16 mouse cellular contexts compared by ENCODE assay signal in the genomic region with DNA sequence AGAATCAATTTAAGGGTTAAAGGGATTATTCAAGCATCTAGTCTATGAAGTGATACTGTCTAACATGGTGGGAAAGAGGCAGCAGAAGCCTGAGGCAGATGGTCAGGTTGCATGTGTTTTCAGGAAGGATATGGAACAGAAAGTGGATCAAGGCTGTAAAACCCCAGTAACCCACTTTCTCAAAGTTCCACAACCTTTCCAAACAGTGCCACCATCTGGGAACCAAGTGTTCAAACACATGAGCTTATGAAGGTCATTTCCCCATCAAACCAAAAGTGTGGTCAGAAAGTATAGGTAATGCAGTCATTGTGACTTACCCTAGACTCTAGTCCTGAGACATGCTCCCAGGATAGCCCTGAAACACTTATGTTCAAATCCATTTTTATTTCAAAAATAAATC.
DNase-seq lines count a peak whose midpoint lies in the region; ATAC-seq and TF ChIP-seq lines count a peak whose summit lies in the region.
"Had no signal": no experiment of that assay in that cellular context is flagged by ENCODE, and none has a peak within 500 bp of the region (broad histone marks: within the 10 kb centered on the region; RNA-seq: fewer than 3 reads in every experiment).

No protein-coding gene starts in this region.

- DNase-seq in adrenal gland, postnatal 14 days: peak; percentile 5
- DNase-seq in adrenal gland, postnatal 4 days (ENCODE audit: low spot score in 2 of 2): no peak
- DNase-seq in heart, postnatal 0 days (ENCODE audit: low spot score): no peak
- DNase-seq in heart, postnatal 14 days: no peak
- peak; percentile 15 for DNase-seq in lung, embryonic 14.5 days
- no peak for DNase-seq in lung, postnatal 25 days (ENCODE audit: low spot score)
- DNase-seq in telencephalon, adult 2 months (ENCODE audit: low read depth, low spot score): peak; percentile 12
- no peak for DNase-seq in thymus, postnatal 14 days
- DNase-seq: cerebellum, adult 11 months; cerebellum, postnatal 36 days; heart, adult 11 months; liver, embryonic 13.5 days; lung, postnatal 14 days; right cerebral cortex, postnatal 25 days had no signal

- no peak overlapping the region for H3K4me3 ChIP-seq in heart, postnatal 0 days (ENCODE audit: low read depth, low read length)
- H3K4me3 ChIP-seq in lung, embryonic 14.5 days (ENCODE audit: low read depth, low read length): no peak overlapping the region
- H3K4me3 ChIP-seq: heart, embryonic 13.5 days; liver, embryonic 13.5 days had no signal

- no peaks in the 10 kb centered on the region for H3K4me1 ChIP-seq in heart, postnatal 0 days (ENCODE audit: control insufficient read depth, insufficient read depth)
- no peaks in the 10 kb centered on the region for H3K4me1 ChIP-seq in lung, embryonic 14.5 days (ENCODE audit: insufficient read depth)
- H3K4me1 ChIP-seq: liver, embryonic 13.5 days had no signal

- H3K27me3 ChIP-seq in heart, postnatal 0 days (ENCODE audit: control insufficient read depth, insufficient read depth, low read length): no peaks in the 10 kb centered on the region
- H3K27me3 ChIP-seq in lung, embryonic 14.5 days (ENCODE audit: insufficient read depth, low read length): no peaks in the 10 kb centered on the region
- H3K27me3 ChIP-seq: CH12.LX; heart, embryonic 13.5 days; liver, embryonic 13.5 days had no signal

- peak; percentile 18; the same call in 1 of the 2 replicates for TF ChIP-seq CTCF in heart, postnatal 0 days (IDR thresholded peaks at IDR 0.05; ENCODE audit: low read depth)
- peak; percentile 27 for TF ChIP-seq CTCF in lung, embryonic 14.5 days (IDR thresholded peaks at IDR 0.05; ENCODE audit: low read depth)

- intact Hi-C loops in heart, postnatal 14 days (cut with DNase I): no loop called here

- H3K4me2 ChIP-seq in heart, postnatal 0 days (ENCODE audit: low read depth, low read length): no peak overlapping the region
- H3K4me2 ChIP-seq in lung, embryonic 14.5 days: no peak overlapping the region
- H3K4me2 ChIP-seq: heart, embryonic 13.5 days; liver, embryonic 13.5 days had no signal

- no peak for TF ChIP-seq EP300 in heart, postnatal 0 days (IDR thresholded peaks at IDR 0.05; ENCODE audit: low read depth)

- H3K27ac ChIP-seq in heart, postnatal 0 days (ENCODE audit: low read depth): no peak overlapping the region
- no peak overlapping the region for H3K27ac ChIP-seq in lung, embryonic 14.5 days (ENCODE audit: low read depth)
- H3K27ac ChIP-seq: heart, embryonic 13.5 days; liver, embryonic 13.5 days had no signal

- H3K9ac ChIP-seq in heart, postnatal 0 days (replicated peaks; ENCODE audit: low read depth, low read length): no peak overlapping the region
- no peak overlapping the region for H3K9ac ChIP-seq in lung, embryonic 14.5 days
- H3K9ac ChIP-seq: heart, embryonic 13.5 days; liver, embryonic 13.5 days had no signal

- no peaks in the 10 kb centered on the region for H3K36me3 ChIP-seq in heart, postnatal 0 days (replicated peaks; ENCODE audit: control insufficient read depth, insufficient read depth, low read length)
- no peaks in the 10 kb centered on the region for H3K36me3 ChIP-seq in lung, embryonic 14.5 days (ENCODE audit: insufficient read depth)
- H3K36me3 ChIP-seq: heart, embryonic 13.5 days; liver, embryonic 13.5 days had no signal

- no peak for ATAC-seq in heart, postnatal 0 days (ENCODE audit: insufficient read depth, low read depth)
- no peak for ATAC-seq in lung, embryonic 14.5 days (ENCODE audit: insufficient read depth)

- no peaks in the 10 kb centered on the region for H3K9me3 ChIP-seq in heart, postnatal 0 days (replicated peaks; ENCODE audit: control insufficient read depth, low read length)
- no peaks in the 10 kb centered on the region for H3K9me3 ChIP-seq in lung, embryonic 14.5 days (ENCODE audit: low read depth, low read length)
- H3K9me3 ChIP-seq: heart, embryonic 13.5 days; liver, embryonic 13.5 days had no signal

Comparison
In these comparisons a context has a peak if more than half of its experiments do, and no peak if none do; other contexts are left out.
1. DNase-seq: peak in adrenal gland, postnatal 14 days (single experiment), lung, embryonic 14.5 days (single experiment) and telencephalon, adult 2 months (single experiment); none in adrenal gland, postnatal 4 days (0 of 2), heart, postnatal 0 days (single experiment), heart, postnatal 14 days (0 of 2), lung, postnatal 25 days (single experiment) and thymus, postnatal 14 days (single experiment).